Mouse (Mus musculus): ENCODE measurements around the gene Slc6a3.

GRCm38 (mm10) chr13:73604156-73604957, 67.8 kb downstream of the Slc6a3 start:
- TF ChIP-seq POLR2A (IDR thresholded peaks at IDR 0.05; ENCODE audit: extremely low read depth, insufficient read depth, low read length) (no peak), CTCF (IDR thresholded peaks at IDR 0.05; ENCODE audit: extremely low read depth, insufficient read depth, low read length) (no peak)

All from cortical plate, adult 2 months (tissue).